Mouse (Mus musculus) lung, embryonic 16.5 days (tissue): ENCODE results near the gene Irf3. TPM values are rescaled to one million over a fixed set of nuclear protein-coding genes. Genes with fewer than 3 reads are reported as not detected.
A peak's percentile ranks its signal among the peaks of the same experiment; 100 is the strongest.

Source experiments
- ATAC-seq: fragments of 200-750 bp; cut with Nextera tagmentation; 2 replicates; pipeline ENCODE4 v1.8.0; 2017; ENCODE audit warnings: low read depth, mild to moderate bottlenecking, moderate library complexity
- H3K27ac ChIP-seq: fragments of 300-500 bp; sonication (generic); 2 replicates; pipeline ENCODE4 v1.5.1; 2014; ENCODE audit warnings: mild to moderate bottlenecking, control low read depth, low read length
- H3K27me3 ChIP-seq: fragments of 300-500 bp; sonication (generic); 2 replicates; pipeline ENCODE4 v1.6.1; 2014; ENCODE audit warnings: low read depth, low read length, mixed read lengths; ENCODE audit not compliant: control insufficient read depth, insufficient read depth
- H3K36me3 ChIP-seq: fragments of 300-500 bp; sonication (generic); 2 replicates; pipeline ENCODE4 v1.6.1; 2014; ENCODE audit warnings: low read length; ENCODE audit not compliant: control insufficient read depth, insufficient read depth
- H3K4me1 ChIP-seq: fragments of 300-500 bp; sonication (generic); replicated peaks from 2 replicates; pipeline ENCODE4 v1.6.1; 2014; ENCODE audit warnings: low read length, mixed read lengths; ENCODE audit not compliant: control insufficient read depth, insufficient read depth
- H3K4me2 ChIP-seq: fragments of 300-500 bp; sonication (generic); 2 replicates; pipeline ENCODE4 v1.6.1; 2014; ENCODE audit warnings: low read depth, low read length, control low read depth
- H3K4me3 ChIP-seq: fragments of 300-500 bp; sonication (generic); 2 replicates; pipeline ENCODE4 v1.5.1; 2014; ENCODE audit warnings: mild to moderate bottlenecking, low read length, control low read depth
- H3K9ac ChIP-seq: fragments of 300-500 bp; sonication (generic); 2 replicates; pipeline ENCODE4 v1.6.1; 2014; ENCODE audit warnings: low read length, control low read depth
- H3K9me3 ChIP-seq: fragments of 300-500 bp; sonication (generic); 2 replicates; pipeline ENCODE4 v1.6.1; 2016; ENCODE audit warnings: low read length; ENCODE audit not compliant: control insufficient read depth
- WGBS: fragments of 180-500 bp; shearing (Covaris S2); extraction: QIAGEN DNeasy Blood & Tissue Kit; methylation state at CpG from one replicate; pipeline ENCODE4 v1.1.7; 2014; 5-methylcytosine and 5-hydroxymethylcytosine counted together
- microRNA-seq: library from miRNA; unstranded; fragments of <30 nt; microRNA quantifications from one replicate; pipeline ENCODE4, GENCODE M21; 2016
- polyA plus RNA-seq: library from polyadenylated mRNA; unstranded; fragments of >200 nt; fragmentation: Nextera tagmentation; extraction: Ambion mirVana; gene quantifications from 2 replicates; pipeline ENCODE4 v1.2.1, GENCODE M21; 2015

Gene Irf3
- polyA plus RNA-seq, 1 experiment from 2014 or later = 96.5 TPM

GRCm38 (mm10) chr7:45046853-45047350 is 49.5 kb downstream of the Irf3 start:
- Histone ChIP-seq H3K4me1 (peaks cover 15% of the 10 kb centered on the region), H3K27me3 (no peaks in the 10 kb centered on the region), H3K36me3 (peaks cover 69% of the 10 kb centered on the region), H3K9me3 (no peaks in the 10 kb centered on the region), H3K27ac (no peak overlapping the region), H3K4me3 (no peak overlapping the region), H3K9ac (no peak overlapping the region), H3K4me2 (no peak overlapping the region)
- WGBS = 91% methylated on average over 26 of the region's 26 CpGs
- no peak for ATAC-seq

- ATAC-seq = no peak
- no peak overlapping the region for H3K9ac ChIP-seq
- no peak overlapping the region for H3K4me2 ChIP-seq
- no peaks in the 10 kb centered on the region for H3K9me3 ChIP-seq
- peaks cover 16% of the 10 kb centered on the region for H3K4me1 ChIP-seq
- 97% methylated on average over 14 of the region's 14 CpGs for WGBS
- H3K27me3 ChIP-seq = no peaks in the 10 kb centered on the region
- H3K27ac ChIP-seq = no peak overlapping the region
- H3K36me3 ChIP-seq = peaks cover 65% of the 10 kb centered on the region
- no peak overlapping the region for H3K4me3 ChIP-seq
Measured at GRCm38 (mm10) chr7:45047491-45047890, 50.0 kb downstream of the Irf3 start.

GRCm38 (mm10) chr7:45048001-45048890 is 50.8 kb downstream of the Irf3 start:
- H3K4me1 ChIP-seq = peaks cover 16% of the 10 kb centered on the region
- no peak overlapping the region for H3K4me3 ChIP-seq
- no peak overlapping the region for H3K9ac ChIP-seq
- no peak for ATAC-seq
- H3K9me3 ChIP-seq = no peaks in the 10 kb centered on the region
- no peak overlapping the region for H3K27ac ChIP-seq
- peaks cover 58% of the 10 kb centered on the region for H3K36me3 ChIP-seq
- WGBS = 88% methylated on average over 38 of the region's 38 CpGs
- no peak overlapping the region for H3K4me2 ChIP-seq
- no peaks in the 10 kb centered on the region for H3K27me3 ChIP-seq

GRCm38 (mm10) chr7:45048923-45049657 is 51.6 kb downstream of the Irf3 start:
- WGBS = 84% methylated on average over 23 of the region's 23 CpGs
- ATAC-seq = no peak
- Histone ChIP-seq H3K9ac (no peak overlapping the region), H3K9me3 (no peaks in the 10 kb centered on the region), H3K4me2 (no peak overlapping the region), H3K4me3 (no peak overlapping the region), H3K27me3 (no peaks in the 10 kb centered on the region), H3K4me1 (peaks cover 16% of the 10 kb centered on the region), H3K27ac (no peak overlapping the region), H3K36me3 (peaks cover 53% of the 10 kb centered on the region)

- H3K27me3 ChIP-seq = no peaks in the 10 kb centered on the region
- peak overlapping the region; percentile 100 for H3K27ac ChIP-seq
- H3K36me3 ChIP-seq = peaks cover 38% of the 10 kb centered on the region
- H3K4me2 ChIP-seq = peak overlapping the region; percentile 95
- peak; percentile 14 for ATAC-seq
- H3K4me1 ChIP-seq = peaks cover 19% of the 10 kb centered on the region
- WGBS = 7% methylated on average over 16 of the region's 16 CpGs
- H3K9me3 ChIP-seq = no peaks in the 10 kb centered on the region
- peak overlapping the region; percentile 76 for H3K9ac ChIP-seq
- H3K4me3 ChIP-seq = peak overlapping the region; percentile 90
Measured at GRCm38 (mm10) chr7:45050945-45051600, 53.6 kb downstream of the Irf3 start.

- Histone ChIP-seq H3K36me3 (peaks cover 33% of the 10 kb centered on the region), H3K9ac (peak overlapping the region; percentile 76), H3K4me3 (peak overlapping the region; percentile 90), H3K4me2 (peak overlapping the region; percentile 95), H3K27me3 (no peaks in the 10 kb centered on the region), H3K27ac (peak overlapping the region; percentile 100), H3K9me3 (no peaks in the 10 kb centered on the region), H3K4me1 (peaks cover 19% of the 10 kb centered on the region)
- 2% methylated on average over 13 of the region's 13 CpGs for WGBS
- no peak for ATAC-seq
Measured at GRCm38 (mm10) chr7:45051601-45051974, 54.1 kb downstream of the Irf3 start.

Small RNA genes within 50 kb of the gene (microRNA-seq; reads per million reads assigned to microRNA genes)
- gene Mir7054 = not detected

Other genes with a start within 250 kb of the Irf3 start
- gene Vrk3, start 249.2 kb upstream of the Irf3 start, polyA plus RNA-seq = 46.9 and 53.0 TPM in 2 replicates
- 2.0 TPM in 2 replicates for gene Zfp473, start 246.6 kb upstream of the Irf3 start, polyA plus RNA-seq
- 88.6 and 98.6 TPM in 2 replicates for gene Nup62, start 181.6 kb upstream of the Irf3 start, polyA plus RNA-seq
- 1.4 and 1.7 TPM in 2 replicates for gene Il4i1, start 181.3 kb upstream of the Irf3 start, polyA plus RNA-seq
- gene Atf5, start 181.0 kb upstream of the Irf3 start, polyA plus RNA-seq = 3.3 and 3.5 TPM in 2 replicates
- gene Akt1s1, start 148.7 kb upstream of the Irf3 start, polyA plus RNA-seq = 92.3 and 95.6 TPM in 2 replicates
- gene Tbc1d17, start 148.6 kb upstream of the Irf3 start, polyA plus RNA-seq = 83.7 and 84.4 TPM in 2 replicates
- 38.0 and 39.0 TPM in 2 replicates for gene Pnkp, start 140.5 kb upstream of the Irf3 start, polyA plus RNA-seq
- gene Ptov1, start 127.9 kb upstream of the Irf3 start, polyA plus RNA-seq = 302 and 307 TPM in 2 replicates
- 97.3 and 102 TPM in 2 replicates for gene Med25, start 104.9 kb upstream of the Irf3 start, polyA plus RNA-seq
- 22.4 and 24.3 TPM in 2 replicates for gene Fuz, start 101.6 kb upstream of the Irf3 start, polyA plus RNA-seq
- gene Ap2a1, start 68.2 kb upstream of the Irf3 start, polyA plus RNA-seq = 58.2 and 63.7 TPM in 2 replicates
- 0.15 and 0.44 TPM in 2 replicates for gene Tsks, start 54.4 kb upstream of the Irf3 start, polyA plus RNA-seq
- gene Cpt1c, start 22.8 kb upstream of the Irf3 start, polyA plus RNA-seq = 17.1 and 17.5 TPM in 2 replicates
- 413 and 457 TPM in 2 replicates for gene Prmt1, start 11.1 kb upstream of the Irf3 start, polyA plus RNA-seq
- 62.0 and 64.5 TPM in 2 replicates for gene Bcl2l12, start 1.1 kb downstream of the Irf3 start, polyA plus RNA-seq
- gene Scaf1, start 18.7 kb downstream of the Irf3 start, polyA plus RNA-seq = 28.9 and 30.7 TPM in 2 replicates
- 54.6 and 59.7 TPM in 2 replicates for gene Rras, start 20.3 kb downstream of the Irf3 start, polyA plus RNA-seq
- 9.2 TPM in 2 replicates for gene Prr12, start 55.2 kb downstream of the Irf3 start, polyA plus RNA-seq
- gene Nosip, start 64.8 kb downstream of the Irf3 start, polyA plus RNA-seq = 72.5 and 77.8 TPM in 2 replicates
- 28.7 and 31.9 TPM in 2 replicates for gene Prrg2, start 65.0 kb downstream of the Irf3 start, polyA plus RNA-seq
- gene Rcn3, start 94.6 kb downstream of the Irf3 start, polyA plus RNA-seq = 308 and 326 TPM in 2 replicates
- 93.7 and 97.1 TPM in 2 replicates for gene Fcgrt, start 106.2 kb downstream of the Irf3 start, polyA plus RNA-seq
- 1,430 and 1,443 TPM in 2 replicates for gene Rps11, start 126.8 kb downstream of the Irf3 start, polyA plus RNA-seq
- gene Rpl13a, start 131.1 kb downstream of the Irf3 start, polyA plus RNA-seq = 1,289 and 1,305 TPM in 2 replicates
- 0.31 and 0.60 TPM in 2 replicates for gene Gm45713, start 138.6 kb downstream of the Irf3 start, polyA plus RNA-seq
- gene Flt3l, start 138.8 kb downstream of the Irf3 start, polyA plus RNA-seq = 2.4 and 3.0 TPM in 2 replicates
- 99.2 and 100 TPM in 2 replicates for gene Pih1d1, start 156.7 kb downstream of the Irf3 start, polyA plus RNA-seq
- 55.4 and 57.4 TPM in 2 replicates for gene Aldh16a1, start 156.9 kb downstream of the Irf3 start, polyA plus RNA-seq
- gene Slc17a7, start 166.3 kb downstream of the Irf3 start, polyA plus RNA-seq = 0.34 and 0.99 TPM in 2 replicates
- gene Gfy, start 181.9 kb downstream of the Irf3 start, polyA plus RNA-seq = not detected in 2 replicates
- not detected in 2 replicates for gene Pth2, start 183.3 kb downstream of the Irf3 start, polyA plus RNA-seq
- 1.3 TPM in 2 replicates for gene Ccdc155, start 207.2 kb downstream of the Irf3 start, polyA plus RNA-seq
- gene Dkkl1, start 214.5 kb downstream of the Irf3 start, polyA plus RNA-seq = 0.84 and 1.6 TPM in 2 replicates
- 134 and 148 TPM in 2 replicates for gene Tead2, start 218.1 kb downstream of the Irf3 start, polyA plus RNA-seq
- gene Cd37, start 241.5 kb downstream of the Irf3 start, polyA plus RNA-seq = 3.0 and 4.6 TPM in 2 replicates
- gene Slc6a16, start 243.4 kb downstream of the Irf3 start, polyA plus RNA-seq = 0.23 TPM in 1 of 2 replicates, not detected in the other